Mouse (Mus musculus): ENCODE results near the gene Gbp4. TPM values are rescaled to one million over a fixed set of nuclear protein-coding genes. Genes with fewer than 3 reads are reported as not detected.

Gbp4 gene
- 71.6 to 100 TPM (median 77.2 TPM) in 4 replicates for total RNA-seq (2023; ENCODE audit: inconsistent age)

GRCm38 (mm10) chr5:105139409-105140088 lies at the start of gene Gbp4, which contains the start of the genes Gbp9 and Gbp8:
Gene Gbp4 (minus strand): TSS chr5:105139586.
Gene Gbp9 (minus strand): TSS chr5:105139539.
Gene Gbp8 (minus strand): TSS chr5:105139540.

Other genes with a start within 250 kb of the Gbp4 start
- gene Abcg3, start 156.9 kb downstream of the Gbp4 start, total RNA-seq (2023; ENCODE audit: inconsistent age) = 9.1 to 10.0 TPM (median 9.4 TPM) in 4 replicates
- 88.6 to 117 TPM (median 110 TPM) in 4 replicates for gene Gbp9, start within 50 bp of the Gbp4 start, total RNA-seq (2023; ENCODE audit: inconsistent age)
- gene Gbp8, start within 50 bp of the Gbp4 start, total RNA-seq (2023; ENCODE audit: inconsistent age) = 16.5 to 20.5 TPM (median 19.0 TPM) in 4 replicates
- gene Gbp10, start 99.9 kb upstream of the Gbp4 start, total RNA-seq (2023; ENCODE audit: inconsistent age) = 0.32 to 2.9 TPM (median 1.6 TPM) in 4 replicates
- gene Gm43302, start 154.1 kb upstream of the Gbp4 start, total RNA-seq (2023; ENCODE audit: inconsistent age) = 0.45 TPM in 1 of 4 replicates, not detected in the others
- 2.4 to 5.2 TPM (median 4.0 TPM) in 4 replicates for gene Gbp6, start 154.1 kb upstream of the Gbp4 start, total RNA-seq (2023; ENCODE audit: inconsistent age)

Measured in B cell, adult (primary cell).